Mouse (Mus musculus) liver, embryonic 16.5 days (tissue): Measurements from ENCODE around the gene Arhgdig. TPM values are rescaled to one million over a fixed set of nuclear protein-coding genes. Genes with fewer than 3 reads are reported as not detected.

Experiments
- ATAC-seq: fragments of 200-750 bp; cut with Nextera tagmentation; 2 replicates; pipeline ENCODE4 v1.8.0; 2017; ENCODE audit warnings: low read depth, mild to moderate bottlenecking, moderate number of reproducible peaks, moderate library complexity
- H3K27ac ChIP-seq: fragments of 300-500 bp; sonication (generic); 2 replicates; pipeline ENCODE4 v1.5.1; 2014; ENCODE audit warnings: mild to moderate bottlenecking, low read length
- H3K27me3 ChIP-seq: fragments of 300-500 bp; sonication (generic); 2 replicates; pipeline ENCODE4 v1.6.1; 2014; ENCODE audit warnings: low read depth, low read length, mixed read lengths; ENCODE audit not compliant: control insufficient read depth, insufficient read depth
- H3K36me3 ChIP-seq: fragments of 300-500 bp; sonication (generic); 2 replicates; pipeline ENCODE4 v1.6.1; 2014; ENCODE audit warnings: mild to moderate bottlenecking; ENCODE audit not compliant: control insufficient read depth, insufficient read depth
- H3K4me1 ChIP-seq: fragments of 300-500 bp; sonication (generic); 2 replicates; pipeline ENCODE4 v1.6.1; 2014; ENCODE audit warnings: low read depth, low read length, mixed read lengths; ENCODE audit not compliant: control insufficient read depth
- H3K4me2 ChIP-seq: fragments of 300-500 bp; sonication (generic); 2 replicates; pipeline ENCODE4 v1.6.1; 2014; ENCODE audit warnings: low read depth, low read length, mixed read lengths
- H3K4me3 ChIP-seq: fragments of 300-500 bp; sonication (generic); 2 replicates; pipeline ENCODE4 v1.5.1; 2014; ENCODE audit warnings: low read depth, mild to moderate bottlenecking, low read length
- H3K9ac ChIP-seq: fragments of 300-500 bp; sonication (generic); 2 replicates; pipeline ENCODE4 v1.6.1; 2014; ENCODE audit warnings: low read depth, low read length
- H3K9me3 ChIP-seq: fragments of 300-500 bp; sonication (generic); replicated peaks from 2 replicates; pipeline ENCODE4 v1.6.1; 2016; ENCODE audit warnings: low read length; ENCODE audit not compliant: control insufficient read depth
- WGBS: fragments of 180-500 bp; shearing (Covaris S2); extraction: QIAGEN DNeasy Blood & Tissue Kit; methylation state at CpG from one replicate; pipeline ENCODE4 v1.1.7; 2014; ENCODE audit not compliant: insufficient replicate concordance; 5-methylcytosine and 5-hydroxymethylcytosine counted together
- polyA plus RNA-seq: library from polyadenylated mRNA; unstranded; fragments of >200 nt; fragmentation: Nextera tagmentation; extraction: Ambion mirVana; gene quantifications from 2 replicates; pipeline ENCODE4 v1.2.1, GENCODE M21; 2015

Arhgdig gene
- polyA plus RNA-seq, 1 experiment from 2014 or later = 3.3 TPM

DNA sequence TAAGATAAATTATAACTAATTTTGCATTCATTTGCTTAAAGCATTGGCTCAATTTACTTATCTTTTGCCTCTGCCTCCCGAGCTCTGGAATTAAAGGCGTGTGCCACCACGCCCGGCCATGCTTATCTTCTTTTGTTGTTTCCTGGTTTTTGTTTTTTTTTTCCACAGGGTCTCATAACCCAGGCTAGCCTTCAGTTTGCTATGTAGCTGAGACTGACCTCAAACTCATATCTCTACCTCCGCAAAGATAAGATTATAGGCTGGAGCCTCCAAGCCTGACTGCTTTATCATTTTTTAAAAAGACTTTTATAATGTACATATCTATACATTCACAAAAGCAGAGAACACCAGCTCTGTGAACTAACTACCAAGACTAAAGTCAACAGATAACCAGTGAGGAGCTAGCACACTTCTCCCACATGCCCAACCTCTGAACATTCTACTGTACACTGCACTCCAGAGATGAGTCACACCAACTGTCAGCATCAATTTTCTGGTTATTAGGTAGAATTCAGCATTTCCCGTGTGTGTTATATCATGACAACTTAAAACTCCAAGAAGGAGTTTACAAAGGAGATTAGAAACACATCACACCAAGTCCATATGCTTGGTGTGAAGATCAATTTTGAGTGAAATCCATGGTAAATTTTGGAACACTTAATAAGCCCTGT is 32.7 kb upstream of the Arhgdig start:
- peak overlapping the region; percentile 34; the same call in 1 of the 2 replicates for H3K27ac ChIP-seq
- H3K4me2 ChIP-seq = no peak overlapping the region

DNA sequence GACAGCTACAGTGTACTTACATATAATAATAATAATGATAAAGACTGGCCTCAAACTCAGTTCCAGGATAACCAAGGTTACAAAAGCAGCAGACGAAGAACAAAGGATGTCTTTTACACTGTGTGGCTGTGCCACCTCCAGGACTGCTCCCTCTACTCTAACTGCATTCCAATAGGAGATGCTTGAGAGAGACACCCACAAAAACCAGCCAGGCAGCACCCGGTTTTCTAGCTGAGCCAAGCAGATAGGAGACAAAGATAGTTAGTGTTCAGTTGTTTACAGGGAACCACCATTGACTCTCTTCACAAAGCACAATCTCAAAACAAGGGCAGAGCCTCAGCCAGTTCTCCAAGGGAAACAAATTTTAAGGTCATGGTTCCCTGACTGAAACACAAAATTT is 32.0 kb upstream of the Arhgdig start:
- no peak overlapping the region for H3K4me2 ChIP-seq
- WGBS = 43% methylated on average over 2 of the region's 2 CpGs
- H3K9me3 ChIP-seq = no peaks in the 10 kb centered on the region
- H3K36me3 ChIP-seq = no peaks in the 10 kb centered on the region
- no peaks in the 10 kb centered on the region for H3K27me3 ChIP-seq
- no peak overlapping the region for H3K9ac ChIP-seq
- peaks cover 42% of the 10 kb centered on the region for H3K4me1 ChIP-seq
- ATAC-seq = no peak
- H3K27ac ChIP-seq = peak overlapping the region; percentile 8; the same call in 1 of the 2 replicates
- no peak overlapping the region for H3K4me3 ChIP-seq

More for the DNA sequence above, 32.7 kb upstream of the Arhgdig start:
- ATAC-seq = no peak
- Histone ChIP-seq H3K4me1 (peaks cover 42% of the 10 kb centered on the region), H3K4me3 (no peak overlapping the region), H3K9ac (no peak overlapping the region), H3K9me3 (no peaks in the 10 kb centered on the region), H3K36me3 (no peaks in the 10 kb centered on the region), H3K27me3 (no peaks in the 10 kb centered on the region)
- 17% methylated on average over 6 of the region's 6 CpGs for WGBS

DNA sequence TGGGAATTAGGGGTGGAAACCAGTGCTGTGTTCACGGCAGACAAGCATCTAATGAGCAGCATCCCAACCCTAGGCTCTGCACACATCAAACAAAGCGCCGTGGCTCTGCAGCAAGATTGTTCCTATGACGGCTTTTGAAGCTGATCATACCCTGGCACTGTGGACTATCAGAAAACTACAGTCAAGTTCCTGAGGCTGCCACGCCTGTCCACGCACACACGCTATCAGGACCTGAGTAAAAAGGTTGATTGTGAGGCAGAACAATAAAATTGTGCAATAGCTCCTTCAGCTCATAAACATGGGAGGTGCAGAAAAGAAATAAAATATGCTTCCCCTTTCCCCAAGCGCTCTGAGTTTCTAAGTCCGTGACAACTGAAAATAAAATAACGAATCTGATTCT is 30.1 kb upstream of the Arhgdig start:
- no peak overlapping the region for H3K27ac ChIP-seq
- H3K4me3 ChIP-seq = no peak overlapping the region
- peaks cover 27% of the 10 kb centered on the region for H3K4me1 ChIP-seq
- ATAC-seq = 0 out of 2 replicates have a peak, but pooled peaks have one; percentile 45
- H3K36me3 ChIP-seq = no peaks in the 10 kb centered on the region
- H3K4me2 ChIP-seq = no peak overlapping the region
- H3K9ac ChIP-seq = no peak overlapping the region
- H3K9me3 ChIP-seq = no peaks in the 10 kb centered on the region
- WGBS = 35% methylated on average over 10 of the region's 10 CpGs
- H3K27me3 ChIP-seq = no peaks in the 10 kb centered on the region

DNA sequence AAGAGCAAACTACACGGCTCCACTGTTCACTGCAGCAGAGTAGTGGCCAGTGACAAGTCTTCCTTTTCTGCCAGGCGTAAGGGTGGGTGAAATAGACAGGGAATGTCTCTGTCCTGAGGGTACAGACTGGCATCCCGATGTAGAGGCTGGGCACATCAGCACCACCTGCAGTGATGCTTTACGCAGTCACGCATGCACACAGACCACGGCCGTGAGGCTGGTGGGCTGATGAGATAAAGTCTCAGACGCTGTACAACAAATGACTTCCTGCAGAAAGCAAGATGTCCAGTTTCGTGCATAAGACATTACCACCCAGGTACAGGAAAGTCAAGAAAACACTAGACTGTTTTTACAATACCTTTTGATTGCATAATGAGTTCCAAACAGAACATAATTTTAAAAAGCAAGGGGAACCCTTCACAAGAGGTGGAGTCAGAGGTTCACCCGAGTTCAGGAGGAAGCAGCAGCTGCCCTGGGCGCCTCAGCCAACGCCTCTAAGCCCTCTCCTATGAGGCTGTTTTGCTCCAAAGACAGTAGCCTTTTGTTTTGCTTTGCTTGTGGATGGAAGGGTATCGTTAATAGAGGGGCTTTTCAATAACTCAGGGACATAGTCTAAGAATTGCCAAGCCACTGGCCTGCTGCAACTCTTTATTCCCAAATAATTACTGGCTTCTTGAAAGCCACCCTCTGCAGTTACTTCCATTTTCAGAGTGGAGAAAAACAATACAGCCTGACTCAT is 27.7 kb upstream of the Arhgdig start:
- no peak overlapping the region for H3K9ac ChIP-seq
- no peak overlapping the region for H3K4me2 ChIP-seq
- ATAC-seq = no peak
- no peaks in the 10 kb centered on the region for H3K27me3 ChIP-seq
- 16% methylated on average over 13 of the region's 13 CpGs for WGBS
- H3K27ac ChIP-seq = no peak overlapping the region
- H3K36me3 ChIP-seq = no peaks in the 10 kb centered on the region
- peaks cover 15% of the 10 kb centered on the region for H3K4me1 ChIP-seq
- no peaks in the 10 kb centered on the region for H3K9me3 ChIP-seq
- no peak overlapping the region for H3K4me3 ChIP-seq

DNA sequence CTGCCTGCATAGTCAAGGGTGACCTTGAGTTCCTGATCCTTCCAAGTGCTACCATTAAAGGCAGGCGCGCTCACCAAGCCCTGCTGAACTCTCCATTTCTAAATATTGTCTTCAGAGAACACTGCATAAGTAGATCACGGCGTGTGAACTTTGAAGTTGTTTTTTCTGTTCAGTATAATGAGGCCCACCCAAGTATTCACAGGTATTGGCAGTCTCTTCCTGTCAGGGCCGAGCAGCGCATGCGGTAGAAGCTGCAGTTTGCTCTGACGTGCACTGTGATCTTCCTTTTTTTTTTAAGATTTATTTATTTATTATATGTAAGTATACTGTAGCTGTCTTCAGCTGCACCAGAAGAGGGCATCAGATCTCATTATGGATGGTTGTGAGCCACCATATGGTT is 26.8 kb upstream of the Arhgdig start:
- Histone ChIP-seq H3K4me1 (peaks cover 8% of the 10 kb centered on the region), H3K27me3 (no peaks in the 10 kb centered on the region), H3K36me3 (no peaks in the 10 kb centered on the region), H3K27ac (no peak overlapping the region), H3K9ac (no peak overlapping the region), H3K9me3 (no peaks in the 10 kb centered on the region), H3K4me2 (no peak overlapping the region), H3K4me3 (no peak overlapping the region)
- ATAC-seq = no peak
- 75% methylated on average over 8 of the region's 8 CpGs for WGBS

DNA sequence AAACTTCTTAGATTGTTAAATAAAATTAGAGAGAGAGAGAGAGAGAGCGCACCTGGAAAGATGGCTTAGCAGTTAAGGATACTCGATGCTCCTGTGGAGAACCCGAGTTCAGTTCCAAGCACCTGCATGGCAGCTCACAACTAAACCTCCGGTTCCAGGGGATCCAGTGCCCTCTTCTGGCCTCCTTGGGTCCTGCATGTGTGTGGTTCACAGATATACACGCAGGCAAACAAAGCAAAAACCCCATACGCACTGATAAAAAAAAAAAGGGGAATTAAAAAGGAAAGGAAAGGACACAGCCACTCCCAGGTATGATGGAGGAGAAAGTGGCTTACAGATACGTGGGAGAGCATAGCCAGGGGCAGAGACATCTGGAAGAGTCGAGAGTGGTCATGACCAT is 25.3 kb upstream of the Arhgdig start:
- no peak overlapping the region for H3K4me2 ChIP-seq
- 65% methylated on average over 8 of the region's 8 CpGs for WGBS
- no peak for ATAC-seq

DNA sequence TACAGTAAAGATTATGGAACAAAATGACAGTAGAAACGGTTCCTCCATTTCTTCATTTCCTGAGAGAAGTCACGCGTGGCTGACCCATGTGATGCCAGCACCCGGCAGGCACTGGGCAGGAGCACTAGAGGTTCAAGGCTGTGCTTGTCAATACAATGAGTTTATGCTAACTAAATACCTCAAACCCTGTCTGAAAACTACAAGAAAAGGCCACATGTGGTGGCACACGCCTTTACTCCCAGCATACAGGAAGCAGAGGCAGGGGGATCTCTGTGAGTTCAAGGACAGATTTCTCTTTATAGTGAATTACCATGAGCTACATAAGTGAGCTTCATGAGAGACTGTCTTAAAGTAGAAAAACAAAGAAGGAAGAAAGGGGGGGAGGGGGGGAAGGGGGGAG is 23.6 kb upstream of the Arhgdig start:
- ATAC-seq = no peak
- Histone ChIP-seq H3K4me1 (no peaks in the 10 kb centered on the region; the same call in 1 of the 2 replicates), H3K4me3 (no peak overlapping the region), H3K27ac (0 out of 2 replicates have a peak overlapping the region, but pooled peaks have one; percentile 17), H3K4me2 (no peak overlapping the region), H3K27me3 (no peaks in the 10 kb centered on the region), H3K9ac (no peak overlapping the region), H3K36me3 (no peaks in the 10 kb centered on the region), H3K9me3 (no peaks in the 10 kb centered on the region)
- WGBS = 60% methylated on average over 5 of the region's 5 CpGs

More for the DNA sequence above, 25.3 kb upstream of the Arhgdig start:
- Histone ChIP-seq H3K4me1 (peaks cover 7% of the 10 kb centered on the region), H3K36me3 (no peaks in the 10 kb centered on the region), H3K4me3 (no peak overlapping the region), H3K9me3 (no peaks in the 10 kb centered on the region), H3K9ac (no peak overlapping the region), H3K27ac (no peak overlapping the region), H3K27me3 (no peaks in the 10 kb centered on the region)

DNA sequence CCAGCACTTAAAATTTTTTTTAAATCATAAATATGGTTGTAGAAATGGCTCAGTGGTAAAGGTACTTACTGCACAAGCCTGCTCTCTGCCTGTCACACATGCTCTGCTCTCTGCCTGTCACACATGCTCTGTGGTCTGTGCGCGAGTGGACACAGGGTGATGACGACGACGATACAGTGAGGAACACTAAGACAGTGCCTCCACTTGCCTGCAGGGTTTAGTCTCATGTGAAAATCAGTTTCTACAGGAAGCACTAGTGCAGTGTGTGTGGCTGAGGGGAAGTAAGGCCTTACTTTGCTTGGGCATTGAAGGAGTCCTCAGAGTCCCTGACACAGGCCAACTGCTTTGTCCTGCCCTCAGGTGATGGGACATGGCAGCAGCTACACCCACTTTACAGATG is 22.2 kb upstream of the Arhgdig start:
- ATAC-seq = no peak
- H3K4me1 ChIP-seq = no peaks in the 10 kb centered on the region
- no peak overlapping the region for H3K27ac ChIP-seq
- H3K9me3 ChIP-seq = no peaks in the 10 kb centered on the region
- H3K36me3 ChIP-seq = no peaks in the 10 kb centered on the region
- H3K9ac ChIP-seq = no peak overlapping the region
- 40% methylated on average over 5 of the region's 5 CpGs for WGBS
- no peaks in the 10 kb centered on the region for H3K27me3 ChIP-seq
- no peak overlapping the region for H3K4me2 ChIP-seq
- no peak overlapping the region for H3K4me3 ChIP-seq

DNA sequence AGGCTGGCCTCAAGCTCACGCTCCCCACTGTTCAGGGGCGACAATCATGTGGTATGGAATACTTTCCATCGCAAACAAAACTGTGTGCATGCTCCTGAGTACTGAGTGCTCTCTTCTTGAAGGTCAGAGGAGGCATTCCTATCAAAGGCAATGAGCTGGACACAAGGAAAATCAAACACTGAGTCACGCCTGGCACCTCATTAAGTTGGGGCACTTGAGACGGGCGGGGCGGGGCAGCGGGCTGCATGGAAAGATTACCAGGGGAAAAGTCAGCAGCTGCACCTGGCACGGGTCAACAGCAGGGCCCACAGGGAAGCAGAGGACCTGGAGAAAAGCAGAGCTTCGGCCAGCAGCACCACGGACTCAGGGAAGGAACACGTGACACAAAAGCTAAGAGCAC is 17.6 kb upstream of the Arhgdig start:
- WGBS = 56% methylated on average over 12 of the region's 12 CpGs
- no peak overlapping the region for H3K27ac ChIP-seq

More for the DNA sequence above, 17.6 kb upstream of the Arhgdig start:
- ATAC-seq = no peak
- no peaks in the 10 kb centered on the region for H3K36me3 ChIP-seq
- H3K9me3 ChIP-seq = no peaks in the 10 kb centered on the region
- H3K9ac ChIP-seq = no peak overlapping the region
- H3K27me3 ChIP-seq = no peaks in the 10 kb centered on the region
- H3K4me3 ChIP-seq = no peak overlapping the region
- H3K4me2 ChIP-seq = no peak overlapping the region
- no peaks in the 10 kb centered on the region for H3K4me1 ChIP-seq
